Mouse (Mus musculus): ENCODE data around the gene Myo1h.

The Myo1h gene

DNA sequence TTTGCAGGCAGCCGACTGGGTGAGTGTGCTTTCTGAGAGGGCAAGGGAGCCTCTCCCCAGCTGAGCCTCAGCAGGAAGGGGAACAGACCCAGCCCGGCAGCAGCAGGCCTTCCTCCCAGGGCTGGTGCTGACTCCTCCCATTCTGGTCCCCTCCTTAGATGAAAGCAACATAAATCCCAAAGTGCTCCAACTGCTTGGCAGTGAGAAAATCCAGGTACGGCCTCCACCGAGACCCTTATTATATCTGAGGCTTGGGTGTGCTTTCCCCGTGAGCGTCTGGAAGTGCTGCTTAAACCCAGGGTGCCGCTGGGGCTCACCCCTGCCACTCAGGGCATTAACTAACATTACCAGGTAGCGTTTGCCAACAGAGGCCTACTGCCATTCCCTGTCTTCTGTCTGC lies 70.6 kb downstream of the Myo1h start:
- no peak for DNase-seq (ENCODE audit: low spot score)

DNA sequence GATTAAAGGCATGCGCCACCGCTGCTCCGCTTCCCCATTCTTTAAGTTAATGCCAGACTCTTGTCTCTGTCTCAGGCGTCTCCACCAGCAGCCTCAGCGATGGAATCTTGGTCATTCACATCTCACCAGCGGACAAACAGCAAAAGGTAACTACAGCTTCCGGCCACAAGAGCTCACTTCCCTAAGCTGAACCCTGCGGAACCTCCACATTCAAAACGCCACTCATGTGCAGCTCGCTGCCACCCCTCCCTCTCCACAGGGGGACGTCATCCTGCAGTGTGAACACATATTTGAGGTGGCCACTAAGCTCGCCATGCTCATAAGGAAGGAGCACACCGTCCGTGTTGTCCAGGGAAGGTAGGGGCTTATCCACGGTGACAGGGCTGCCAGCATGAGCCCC lies 72.0 kb downstream of the Myo1h start:
- DNase-seq (ENCODE audit: low spot score), result no peak

DNA sequence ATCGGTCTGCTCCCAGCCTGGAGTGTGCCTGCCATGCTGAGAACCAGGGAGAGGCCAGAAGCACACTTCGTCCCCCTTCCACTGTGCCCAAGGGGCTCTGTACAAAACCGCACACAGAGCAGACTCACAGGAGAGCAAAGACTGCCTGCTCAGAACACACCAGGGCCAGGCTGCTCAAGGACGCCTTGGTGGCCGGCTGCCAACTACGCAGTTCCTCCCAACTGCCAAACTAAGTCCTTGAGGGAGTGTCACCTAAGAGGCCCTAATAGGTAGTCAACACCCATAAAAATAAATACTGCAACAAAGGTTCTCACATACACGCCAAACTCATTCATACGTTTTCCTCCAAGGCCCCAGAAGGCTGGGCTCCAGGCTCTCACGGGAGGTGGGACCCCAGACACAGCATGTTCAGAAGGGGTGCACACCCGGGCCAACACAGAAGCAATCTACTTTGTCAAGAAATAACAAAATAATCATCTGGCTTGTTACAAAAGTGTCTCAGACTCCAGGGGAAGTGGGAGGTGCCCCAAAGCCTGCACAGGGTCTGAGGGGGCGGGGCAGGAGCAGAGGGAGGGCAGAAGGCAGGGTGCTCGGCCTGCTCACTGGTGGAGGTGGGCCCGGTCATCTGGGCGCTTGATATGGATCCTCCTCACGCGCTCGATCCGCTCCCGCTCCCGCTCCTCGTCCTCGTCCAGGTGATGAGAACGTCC lies 76.2 kb downstream of the Myo1h start:
- DNase-seq (ENCODE audit: low spot score), result no peak

DNA sequence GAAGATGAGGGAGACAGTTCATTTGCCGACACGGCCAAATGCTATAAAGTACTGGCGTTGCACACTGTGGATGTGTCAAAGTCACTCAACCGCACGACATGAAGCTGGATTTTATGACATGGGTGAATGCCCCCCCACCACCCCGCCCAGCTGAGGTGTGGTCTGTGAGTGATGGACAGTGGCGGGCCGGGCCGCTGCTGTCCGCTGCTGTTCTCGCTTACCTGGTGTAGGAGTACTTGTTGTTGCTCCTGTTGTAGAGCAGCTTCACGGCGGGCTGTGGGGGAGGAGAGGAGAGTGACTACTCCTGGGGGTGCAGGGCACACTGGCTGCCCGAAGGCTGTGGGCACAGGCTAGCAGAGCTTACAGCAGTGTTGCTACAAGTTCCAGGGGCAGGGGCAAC lies 79.2 kb downstream of the Myo1h start:
- DNase-seq (ENCODE audit: low spot score), result no peak

DNA sequence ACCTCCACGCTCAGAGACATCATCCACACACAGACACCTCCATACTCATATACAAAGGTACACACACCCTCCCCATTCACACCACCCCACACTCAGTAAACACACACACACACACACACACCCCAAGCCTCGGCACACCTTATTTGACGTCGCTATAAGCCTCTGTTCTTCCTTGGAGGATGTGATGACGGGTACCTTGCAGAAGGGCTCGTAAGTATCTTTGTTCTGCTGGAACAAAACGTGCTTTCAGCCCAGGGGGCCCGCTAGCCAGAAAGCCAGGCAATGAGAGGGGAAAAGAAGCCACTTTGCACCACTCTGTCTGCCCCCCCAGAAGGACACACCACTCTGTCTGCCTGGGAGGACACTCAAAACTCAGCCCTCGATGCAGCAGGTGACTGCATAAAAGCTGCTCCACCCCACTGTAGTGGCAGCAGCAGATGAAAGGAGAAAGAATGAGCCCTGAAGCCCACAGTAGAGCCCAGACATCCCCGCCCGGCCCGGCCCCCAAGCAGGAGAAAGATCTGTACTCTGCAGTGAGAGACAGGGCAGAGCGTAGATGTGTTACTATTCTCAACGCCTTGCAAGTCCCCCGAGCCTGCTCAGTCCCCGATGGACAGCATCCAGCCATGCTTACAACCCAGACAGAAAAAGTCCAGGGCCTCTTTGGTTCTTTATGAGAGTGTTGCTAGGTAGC lies 80.0 kb downstream of the Myo1h start:
- DNase-seq (ENCODE audit: low spot score), result no peak

DNA sequence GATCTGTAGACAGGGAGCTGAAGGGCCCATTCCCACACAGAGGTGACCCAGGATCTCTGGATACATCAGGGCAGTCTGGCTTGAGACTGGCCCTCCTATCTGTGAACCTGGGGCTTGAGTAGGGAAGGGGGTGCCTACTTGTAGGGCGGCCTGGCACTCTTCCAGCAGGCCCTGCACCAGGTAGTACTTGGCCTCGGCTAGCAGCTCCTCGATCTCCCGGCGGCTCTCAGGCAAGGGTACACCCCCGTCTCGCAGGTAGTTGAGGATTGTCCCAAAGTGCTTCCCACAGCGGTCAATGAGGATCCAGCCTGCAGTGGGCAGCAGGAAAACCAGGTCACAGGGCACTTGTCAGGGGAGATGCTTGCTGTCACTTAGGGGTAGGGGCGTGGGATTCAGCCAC lies 81.0 kb downstream of the Myo1h start:
- no peak for DNase-seq (ENCODE audit: low spot score)

DNA sequence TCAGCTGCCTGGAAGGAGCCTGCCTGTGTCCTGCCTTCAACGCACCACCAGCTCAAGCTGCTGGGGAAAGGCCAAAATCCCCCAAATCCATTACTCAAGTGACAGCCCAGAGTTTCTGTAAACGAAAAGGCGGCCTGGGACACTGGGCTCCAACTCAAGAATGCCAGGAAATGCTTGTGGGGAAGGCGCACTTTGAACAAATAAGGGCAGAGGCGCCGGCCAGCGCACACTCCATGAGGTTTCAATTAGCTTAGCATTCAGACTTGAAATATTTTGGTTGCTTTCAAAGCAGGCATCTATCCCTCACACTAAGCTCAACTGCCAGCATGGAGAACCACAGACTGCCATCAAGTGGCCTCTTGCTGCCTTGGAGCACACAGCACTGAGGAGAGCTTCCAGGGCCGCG lies 81.4 kb downstream of the Myo1h start:
- DNase-seq (ENCODE audit: low spot score), result no peak

DNA sequence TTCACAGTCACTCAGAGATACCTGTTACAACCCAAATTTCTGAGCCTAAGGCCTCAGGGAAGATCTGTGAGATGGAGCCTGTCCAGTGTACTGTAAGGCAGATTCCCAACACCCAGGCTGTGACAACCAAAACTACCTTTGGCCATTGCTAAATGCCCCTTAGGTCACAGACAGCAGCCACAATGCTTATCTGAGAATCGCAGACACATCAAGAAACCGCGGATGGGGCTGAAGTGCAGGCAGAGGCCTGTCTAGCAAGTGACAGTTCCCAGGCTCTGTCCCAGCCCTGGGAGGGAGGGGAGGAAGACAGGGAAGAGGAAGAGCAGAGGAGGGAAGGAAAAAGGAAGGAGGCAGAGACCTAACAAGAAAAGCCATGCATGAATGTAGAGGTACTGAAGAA lies 82.4 kb downstream of the Myo1h start:
- DNase-seq (ENCODE audit: low spot score), result no peak

DNA sequence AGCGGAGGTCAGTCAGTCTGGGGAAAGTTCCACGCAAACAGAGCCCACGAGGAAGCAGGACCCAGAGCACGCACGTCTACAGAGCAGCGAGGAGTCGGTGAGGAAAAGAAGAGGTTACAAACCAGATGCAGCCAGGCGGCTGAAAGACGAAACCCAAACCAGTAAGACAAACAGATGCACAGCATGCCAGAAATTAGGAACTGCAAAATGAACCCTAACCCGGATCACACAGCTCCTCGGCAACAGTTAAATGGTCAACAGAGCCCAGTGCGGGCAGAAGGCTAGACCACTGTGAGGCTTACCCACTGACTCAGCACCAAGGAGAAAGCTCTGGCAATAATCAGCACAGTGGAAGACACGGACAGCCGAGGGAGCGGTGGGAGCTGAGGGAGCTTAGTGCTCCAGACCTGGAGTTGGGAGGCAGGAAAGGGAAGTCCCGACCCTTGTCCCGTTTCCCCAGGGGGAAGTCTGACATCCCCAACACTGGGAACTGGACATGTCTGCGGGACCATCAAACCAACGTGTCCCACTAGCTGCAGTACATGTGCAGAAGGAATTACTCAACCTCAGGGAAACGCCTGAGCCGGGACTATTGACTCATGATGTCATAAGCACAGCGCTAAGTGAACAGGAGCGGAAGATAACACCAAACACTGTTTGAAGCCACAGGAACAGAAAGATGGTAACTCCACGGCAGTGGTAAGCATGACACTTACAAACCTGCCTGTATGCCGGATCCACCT lies 82.9 kb downstream of the Myo1h start:
- DNase-seq (ENCODE audit: low spot score), result no peak

DNA sequence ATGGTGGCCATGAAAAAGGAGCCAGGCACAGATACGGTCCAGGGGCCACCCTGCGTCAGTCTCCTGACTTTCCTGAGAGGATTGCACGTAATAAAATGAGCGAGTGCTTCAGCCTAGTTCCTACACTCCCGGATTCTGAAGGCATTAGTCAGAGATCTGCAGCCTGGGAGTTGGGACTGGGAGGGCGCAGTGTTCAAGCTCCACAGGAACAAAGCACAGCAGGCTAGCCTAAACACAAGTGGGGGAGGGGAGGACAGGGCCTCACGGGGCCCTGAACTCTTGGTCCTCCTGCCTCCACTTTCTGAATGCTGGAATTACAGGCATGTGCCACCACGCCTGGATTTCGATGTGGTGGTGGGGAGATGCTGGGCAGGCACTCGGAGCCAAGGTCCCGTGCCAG lies 83.6 kb downstream of the Myo1h start:
- no peak for DNase-seq (ENCODE audit: low spot score)

DNA sequence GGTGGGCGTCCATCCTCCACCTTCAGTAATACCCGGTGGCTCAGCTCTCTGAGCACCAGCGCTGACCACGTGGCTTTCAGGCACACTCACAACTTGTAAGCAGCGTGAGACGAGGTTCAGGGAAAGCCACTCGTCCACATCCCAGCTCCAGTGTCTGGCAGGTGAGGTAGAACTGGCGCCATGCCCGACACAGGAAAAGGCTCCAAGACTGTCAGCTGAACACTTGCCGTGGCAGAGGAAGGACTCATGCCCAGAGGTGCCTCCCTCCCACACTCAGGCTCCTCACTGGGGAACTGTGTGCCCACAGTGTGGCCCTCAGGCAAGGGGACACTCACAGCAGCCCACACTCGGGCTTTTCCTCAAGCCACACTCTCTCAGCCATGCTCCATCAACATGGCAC lies 84.2 kb downstream of the Myo1h start:
- no peak for DNase-seq (ENCODE audit: low spot score)

DNA sequence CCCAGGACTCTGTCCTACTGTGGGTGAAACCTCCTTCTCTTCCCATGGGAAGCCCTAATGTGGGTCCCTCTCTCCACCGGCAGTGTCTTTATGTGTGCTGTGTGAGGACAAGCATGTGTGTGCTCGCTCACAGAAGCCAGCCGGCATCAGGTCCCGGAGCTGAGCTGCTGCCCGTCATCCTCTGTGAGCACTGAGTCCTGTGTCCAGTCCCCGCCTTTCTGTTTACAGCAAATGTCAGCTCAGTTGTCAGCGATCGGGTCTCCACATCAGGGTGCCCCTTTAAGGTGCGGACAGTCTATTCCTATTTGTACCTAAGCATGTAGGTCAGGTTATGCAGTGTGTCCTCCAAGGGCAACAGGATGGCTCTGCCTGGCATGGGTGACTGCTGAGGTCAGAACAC lies 84.6 kb downstream of the Myo1h start:
- no peak for DNase-seq (ENCODE audit: low spot score)

DNA sequence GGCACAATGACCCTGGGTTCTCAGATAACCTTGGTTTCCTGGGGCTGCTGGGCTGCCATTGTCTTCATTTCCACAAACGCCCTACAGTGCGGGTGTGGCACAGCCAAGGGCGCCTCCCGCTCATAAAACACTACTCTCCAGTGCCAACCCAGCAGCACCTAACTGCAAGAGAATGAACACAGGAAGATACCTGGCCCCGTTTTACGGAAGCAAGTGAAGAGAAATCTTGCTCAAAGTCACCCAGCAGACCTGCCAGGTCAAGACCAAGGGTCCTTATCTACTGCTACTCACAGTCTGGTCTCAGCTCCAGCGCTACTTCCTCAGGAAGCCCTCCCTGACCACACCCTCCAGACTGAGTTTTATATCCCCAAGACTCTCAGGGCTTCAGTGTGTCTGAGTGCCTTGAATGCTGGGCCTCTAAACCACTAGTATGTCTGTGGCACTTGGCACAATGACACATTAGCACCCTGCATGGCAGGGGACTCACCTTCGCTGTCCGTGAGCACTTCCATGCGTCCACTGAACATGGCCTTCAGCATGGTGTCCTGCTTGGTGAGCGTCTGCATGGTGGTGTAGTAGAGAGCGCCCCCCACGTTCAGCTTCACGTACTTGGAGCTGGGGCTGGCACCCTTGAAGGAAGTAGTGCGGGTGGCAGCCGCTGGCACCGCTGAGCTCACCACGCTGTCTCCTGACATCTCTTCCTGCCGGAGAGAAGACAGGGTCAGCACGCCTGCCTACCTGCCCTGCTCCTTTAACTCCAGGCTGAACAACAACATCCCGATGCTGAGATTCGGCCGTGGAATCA lies 85.6 kb downstream of the Myo1h start:
- no peak for DNase-seq (ENCODE audit: low spot score)

DNA sequence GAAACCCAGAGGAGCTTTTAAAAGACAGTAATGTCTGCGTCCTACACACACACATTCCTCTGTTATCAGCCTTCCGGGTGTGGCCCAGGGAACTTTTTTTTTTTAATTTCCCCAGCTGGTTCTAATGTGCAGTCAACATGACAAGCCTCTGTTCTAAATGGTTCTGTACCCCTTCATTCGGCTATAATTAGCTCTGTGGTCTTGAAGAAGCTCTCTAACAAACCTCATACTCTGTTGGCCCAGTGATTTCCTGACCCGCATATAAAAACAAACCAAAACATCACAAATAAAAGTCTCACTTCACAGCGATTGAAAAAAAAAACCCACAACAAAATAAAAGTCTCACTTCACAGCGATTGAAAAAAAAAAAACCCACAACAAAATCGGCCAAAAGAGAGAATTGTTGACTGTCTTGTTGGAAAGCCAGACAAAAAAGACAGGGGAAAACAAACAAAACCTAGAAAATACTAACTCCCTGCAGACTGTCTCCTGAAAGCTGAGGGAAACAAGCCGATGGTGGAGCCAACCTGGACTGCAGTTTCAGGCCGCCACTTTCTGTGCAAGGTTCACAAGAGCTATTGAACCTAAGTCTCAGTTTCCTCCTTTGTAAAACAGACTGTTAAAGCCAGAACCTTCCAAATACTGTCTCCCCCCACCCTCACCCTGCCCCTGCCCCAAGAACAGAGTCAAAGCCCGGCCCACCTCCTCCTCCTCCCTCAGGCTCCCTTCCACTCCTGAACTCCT lies 89.4 kb downstream of the Myo1h start:
- no peak for DNase-seq (ENCODE audit: low spot score)

DNA sequence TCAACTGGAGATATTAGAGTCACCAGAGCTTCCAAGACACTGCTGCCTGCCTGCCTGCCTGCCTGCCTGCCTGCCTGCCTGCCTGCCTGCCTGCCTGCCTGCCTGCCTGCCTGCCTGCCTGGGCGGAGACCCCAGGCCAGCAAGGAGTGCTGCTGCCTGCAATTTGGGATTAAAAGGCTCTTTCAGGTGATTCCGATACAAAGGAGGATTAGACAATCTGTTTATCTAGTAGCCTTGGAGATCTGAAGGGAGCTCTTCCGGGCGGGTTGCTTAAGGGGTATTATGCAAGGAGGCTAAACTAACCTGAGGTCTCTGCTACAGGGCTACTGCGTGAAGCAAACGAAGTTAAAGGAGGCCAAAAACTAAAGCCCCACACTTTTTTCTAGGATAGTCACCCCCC lies 90.0 kb downstream of the Myo1h start:
- no peak for DNase-seq (ENCODE audit: low spot score)

DNA sequence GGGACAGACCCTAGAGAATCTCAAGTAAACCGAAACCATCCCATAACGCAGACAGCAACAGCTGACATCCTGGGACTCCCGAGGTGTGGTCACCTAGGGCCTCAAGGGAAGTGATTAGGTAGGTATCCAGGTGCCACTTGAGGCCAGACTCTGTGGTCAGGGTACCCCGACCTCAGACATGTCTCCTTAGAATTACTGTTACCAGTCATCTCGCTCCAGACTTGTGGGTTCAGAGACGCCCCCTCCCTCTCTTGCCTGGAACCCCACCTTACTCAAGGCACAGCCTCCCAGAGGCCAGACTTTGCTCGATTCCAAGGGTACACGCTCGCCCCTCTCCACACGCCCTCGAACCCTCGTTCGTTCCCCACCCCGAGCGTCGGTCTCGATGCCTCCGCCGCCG lies 90.8 kb downstream of the Myo1h start:
- no peak for DNase-seq (ENCODE audit: low spot score)

DNA sequence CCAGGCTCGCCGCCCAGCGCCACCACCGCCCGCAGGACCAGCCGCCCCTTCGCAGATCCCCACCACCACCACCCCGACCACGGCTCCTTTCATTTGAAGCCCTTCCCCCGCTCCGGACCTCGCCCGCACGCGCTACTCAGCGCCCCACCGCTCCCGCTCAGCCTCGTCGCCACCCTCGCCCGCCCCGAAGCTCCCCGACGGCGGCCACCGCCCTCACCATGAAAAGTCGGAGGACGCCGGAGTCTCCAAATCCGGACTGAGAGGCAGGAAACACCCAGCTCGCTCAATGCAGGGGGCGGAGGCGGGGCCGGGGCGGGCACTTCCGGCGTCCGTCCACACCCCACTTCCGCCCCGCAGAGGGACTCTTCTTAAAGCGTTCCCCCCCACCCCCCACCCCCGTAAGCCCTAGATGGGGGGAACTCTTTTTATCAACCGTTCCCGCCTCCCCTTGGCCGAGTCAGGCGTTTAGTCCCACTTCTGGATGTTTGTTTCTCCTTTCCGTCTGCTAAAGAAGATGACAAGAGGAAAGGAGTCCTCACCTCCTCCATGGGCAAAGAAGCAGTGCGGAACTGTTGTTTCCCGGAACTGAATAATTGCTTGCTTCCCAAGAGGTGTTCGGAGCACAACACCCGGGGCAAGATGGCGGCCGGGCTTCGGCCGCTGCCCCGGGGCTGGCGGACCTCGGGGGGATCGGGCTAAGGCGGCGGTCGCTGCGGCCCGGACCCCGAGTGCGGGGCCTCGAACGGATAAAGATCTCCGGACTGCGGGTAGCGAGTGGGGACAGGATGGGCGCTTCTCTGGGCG lies 91.4 kb downstream of the Myo1h start, which contains the start of the genes Kctd10 and Ube3b:
Gene Kctd10, minus strand, starts transcription at position 300 of the 804 bp plus-strand sequence.
Gene Ube3b, plus strand, starts transcription at position 399 of the 804 bp plus-strand sequence.
- peak; percentile 73 for DNase-seq (ENCODE audit: low spot score)

DNA sequence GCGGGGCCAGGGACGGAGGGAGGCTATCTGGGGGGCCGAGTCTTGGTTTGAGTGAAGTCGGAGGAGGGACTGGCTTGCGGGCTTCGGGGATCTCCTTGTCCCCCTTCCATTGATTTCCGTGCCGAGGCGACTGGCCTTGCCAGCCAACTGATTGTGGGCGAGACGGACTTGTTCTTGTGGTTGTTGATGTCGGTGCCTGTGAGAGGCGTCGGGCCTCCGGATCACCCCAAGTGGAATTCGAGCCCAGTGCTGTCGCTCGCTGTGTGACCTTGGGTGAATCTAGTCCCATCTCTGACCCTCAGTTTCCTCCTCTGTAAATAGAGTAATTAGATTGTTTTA lies 92.0 kb downstream of the Myo1h start:
- no peak for DNase-seq (ENCODE audit: low spot score)

DNA sequence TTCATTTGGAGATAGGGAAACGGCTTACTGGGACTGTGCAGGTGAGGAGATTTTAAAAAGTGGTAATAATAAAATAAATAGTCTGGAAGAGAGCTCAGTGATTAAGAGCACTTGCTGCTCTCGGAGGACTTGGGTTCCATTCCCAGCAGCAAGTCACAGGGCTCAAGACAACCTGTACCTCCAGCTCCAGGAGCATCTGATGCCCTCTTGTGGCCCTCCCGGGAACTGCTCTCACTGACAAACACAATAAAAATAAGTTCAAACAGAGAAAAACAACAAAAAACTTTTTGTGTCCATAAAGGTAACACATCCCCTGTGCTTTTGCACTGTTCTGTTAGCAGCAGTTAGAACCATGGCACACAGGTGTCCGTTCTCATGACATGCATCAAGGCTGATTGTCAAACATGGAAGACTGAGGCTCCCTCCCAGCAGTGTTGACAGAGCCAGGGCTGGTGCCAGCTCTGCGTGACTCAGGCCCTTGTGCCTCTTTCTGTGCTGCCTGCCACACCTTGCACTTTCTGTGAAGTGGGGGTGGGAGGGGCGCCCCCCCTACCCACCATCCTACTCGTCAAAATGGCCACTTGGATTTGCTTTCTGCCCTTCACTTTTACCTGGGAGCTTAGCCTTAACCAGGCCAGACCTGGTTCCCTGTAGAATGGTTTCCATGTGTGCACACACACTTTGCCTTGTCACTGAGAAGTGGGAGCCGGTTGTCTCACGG lies 94.4 kb downstream of the Myo1h start:
- DNase-seq (ENCODE audit: low spot score), result no peak

DNA sequence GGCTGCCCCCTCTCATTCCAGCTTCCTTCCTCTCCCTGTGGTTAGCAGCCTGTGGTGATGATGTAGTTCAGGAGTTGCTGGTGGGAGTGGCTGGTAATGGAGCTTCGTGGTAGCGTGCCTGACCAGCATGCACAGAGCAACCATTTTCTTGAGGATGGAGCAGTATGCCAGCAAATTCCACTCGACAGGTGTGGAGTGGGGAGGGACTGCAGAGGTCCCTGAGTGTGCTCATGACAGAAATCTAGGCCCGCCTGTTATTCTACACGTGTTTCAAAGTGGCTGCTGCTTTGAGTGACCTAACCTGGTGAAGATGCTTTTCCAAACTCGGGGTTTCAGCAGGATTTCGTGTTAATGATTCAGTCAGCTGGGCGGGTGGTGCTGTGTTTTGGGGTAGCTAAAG lies 95.5 kb downstream of the Myo1h start:
- DNase-seq (ENCODE audit: low spot score), result no peak
